Mouse (Mus musculus) bone marrow macrophage, adult 2 months (primary cell): Measurements from ENCODE around the gene Olfr312.

Experiments
- CTCF ChIP-seq: IDR thresholded peaks from 2 replicates; pipeline ENCODE4 v1.5.1; 2012; ENCODE audit warnings: low read depth, mild to moderate bottlenecking, low read length, moderate library complexity
- POLR2A ChIP-seq: IDR thresholded peaks from 2 replicates; pipeline ENCODE4 v1.6.1; 2012; ENCODE audit warnings: mild to moderate bottlenecking, low read depth, low read length, borderline replicate concordance

DNA sequence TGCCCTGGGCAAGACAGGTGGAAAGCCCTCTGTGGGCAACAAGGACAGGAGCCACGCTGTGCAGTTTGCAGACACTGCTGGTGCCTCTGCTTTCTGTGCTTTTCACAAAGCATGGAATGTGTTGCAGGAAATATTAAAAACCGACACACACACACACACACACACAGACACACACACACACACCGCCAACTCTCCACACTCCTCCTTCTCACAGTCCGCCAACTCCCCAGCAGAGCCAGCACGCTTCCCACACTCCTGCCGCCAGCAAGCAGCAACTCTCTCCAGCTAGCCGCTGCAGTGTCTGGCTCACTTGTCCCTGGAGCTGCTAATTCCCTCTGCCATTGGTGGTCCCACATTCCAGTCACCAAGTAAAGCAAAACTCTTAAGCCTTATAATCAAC, 32.2 kb upstream of the Olfr312 start:
- TF ChIP-seq POLR2A (no peak), CTCF (no peak)
